In the genomic region with DNA sequence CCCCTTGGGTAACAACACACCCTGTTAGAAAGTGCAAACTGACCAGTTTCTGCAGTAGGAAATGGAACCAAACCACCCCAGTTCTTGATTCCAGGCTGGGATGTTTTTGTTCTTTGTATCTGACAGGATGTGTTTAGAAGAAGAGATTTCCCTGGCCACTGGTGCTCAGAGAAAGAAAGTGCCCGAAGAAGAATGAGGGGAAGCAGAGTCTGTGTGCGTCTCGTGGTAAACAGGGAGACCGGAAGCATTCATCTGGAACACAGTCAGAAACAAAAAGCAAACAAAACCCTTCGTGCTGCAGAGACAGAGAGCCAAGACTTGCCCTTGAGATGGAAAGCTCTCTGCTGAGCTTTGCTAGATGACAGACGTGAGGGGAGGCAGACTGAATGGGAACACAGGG, we compare ENCODE assay signal across 8 mouse cellular contexts. TPM values are rescaled to one million over a fixed set of nuclear protein-coding genes. Genes with fewer than 3 reads are reported as not detected.
DNase-seq lines count a peak whose midpoint lies in the region; ATAC-seq lines count a peak whose summit lies in the region.

No protein-coding gene starts in this region.

- no peak overlapping the region for H3K4me3 ChIP-seq in intestine, embryonic 15.5 days (replicated peaks)
- H3K4me3 ChIP-seq in lung, embryonic 15.5 days = no peak overlapping the region

- H3K27me3 ChIP-seq in intestine, embryonic 15.5 days (replicated peaks) = no peaks in the 10 kb centered on the region
- H3K27me3 ChIP-seq in lung, embryonic 15.5 days = no peaks in the 10 kb centered on the region

- peak; percentile 55 for ATAC-seq in intestine, embryonic 15.5 days
- peak; percentile 60; the same call in 1 of the 2 replicates for ATAC-seq in lung, embryonic 15.5 days (ENCODE audit: borderline replicate concordance, extremely low read depth, low FRiP score, low TSS enrichment)

- no peaks in the 10 kb centered on the region for H3K9me3 ChIP-seq in intestine, embryonic 15.5 days
- no peaks in the 10 kb centered on the region for H3K9me3 ChIP-seq in lung, embryonic 15.5 days

- peaks cover 13% of the 10 kb centered on the region for H3K4me1 ChIP-seq in intestine, embryonic 15.5 days (replicated peaks)
- peaks cover 42% of the 10 kb centered on the region for H3K4me1 ChIP-seq in lung, embryonic 15.5 days

- no peak overlapping the region for H3K9ac ChIP-seq in intestine, embryonic 15.5 days
- H3K9ac ChIP-seq in lung, embryonic 15.5 days = no peak overlapping the region

- no peak overlapping the region for H3K4me2 ChIP-seq in intestine, embryonic 15.5 days (replicated peaks)
- peak overlapping the region; percentile 26; the same call in 1 of the 2 replicates for H3K4me2 ChIP-seq in lung, embryonic 15.5 days

- WGBS in intestine, embryonic 15.5 days = 9% methylated on average over 6 of the region's 6 CpGs
- 7% methylated on average over 6 of the region's 6 CpGs for WGBS in lung, embryonic 15.5 days

- H3K36me3 ChIP-seq in intestine, embryonic 15.5 days = no peaks in the 10 kb centered on the region
- H3K36me3 ChIP-seq in lung, embryonic 15.5 days = no peaks in the 10 kb centered on the region

- peak; percentile 23 to 39 for DNase-seq in left cerebral cortex, postnatal 10 days (ENCODE audit: extremely low spot score in 1 of 2, low spot score in 2 of 2)
- DNase-seq in left cerebral cortex, adult 9 months (ENCODE audit: low spot score in 2 of 2) = no peak
- peak; percentile 98 for DNase-seq in heart, adult 11 months
- no peak for DNase-seq in cerebellum, postnatal 4 days (ENCODE audit: low spot score in 2 of 2)
- no peak for DNase-seq in thymus, postnatal 10 days (ENCODE audit: low spot score in 2 of 2)
- DNase-seq in urinary bladder, postnatal 36 days (ENCODE audit: low spot score in 2 of 2) = no peak

- intact Hi-C loops in left cerebral cortex, postnatal 10 days (cut with DNase I) = no loop called here

- H3K27ac ChIP-seq in intestine, embryonic 15.5 days = peak overlapping the region; percentile 72
- peak overlapping the region; percentile 95 for H3K27ac ChIP-seq in lung, embryonic 15.5 days

RNA-seq across cellular contexts. Expression of a gene that starts 32.0 kb away (rescaled TPM):
- total RNA-seq in left cerebral cortex, postnatal 10 days (2021) = 100 to 1,000 TPM; 111 to 118 TPM
- polyA plus RNA-seq in intestine, embryonic 15.5 days (2015; fragmentation: Nextera tagmentation; extraction: Ambion mirVana) = 46.1 and 49.4 TPM in 2 replicates
- polyA plus RNA-seq in lung, embryonic 15.5 days (2015; fragmentation: Nextera tagmentation; extraction: Ambion mirVana) = 81.2 and 83.3 TPM in 2 replicates

Comparison
In these comparisons a context has a peak if more than half of its experiments do, and no peak if none do; other contexts are left out.
1. DNase-seq: peak in left cerebral cortex, postnatal 10 days (2 of 2) and heart, adult 11 months (single experiment); none in left cerebral cortex, adult 9 months (0 of 2), cerebellum, postnatal 4 days (0 of 2), thymus, postnatal 10 days (0 of 2) and urinary bladder, postnatal 36 days (0 of 2).